Mouse (Mus musculus) heart, postnatal 0 days (tissue): ENCODE measurements around the gene Mre11a. TPM values are rescaled to one million over a fixed set of nuclear protein-coding genes. Genes with fewer than 3 reads are reported as not detected.

ENCODE experiments used
- ATAC-seq: fragments of 200-750 bp; cut with Nextera tagmentation; 2 replicates; pipeline ENCODE4 v1.8.0; 2017; ENCODE audit warnings: low read depth, moderate number of reproducible peaks, moderate library complexity; ENCODE audit not compliant: insufficient read depth
- DNase-seq: peaks from one replicate; pipeline ENCODE4 v3.0.0-alpha.2; 2016; ENCODE audit warnings: low spot score
- H3K27ac ChIP-seq: fragments of 300-500 bp; sonication (generic); 2 replicates; pipeline ENCODE4 v1.5.1; 2014; ENCODE audit warnings: low read depth, mild to moderate bottlenecking
- H3K27me3 ChIP-seq: fragments of 300-500 bp; sonication (generic); 2 replicates; pipeline ENCODE4 v1.6.1; 2014; ENCODE audit warnings: low read length, mixed read lengths; ENCODE audit not compliant: control insufficient read depth, insufficient read depth
- H3K36me3 ChIP-seq: fragments of 300-500 bp; sonication (generic); replicated peaks from 2 replicates; pipeline ENCODE4 v1.6.1; 2014; ENCODE audit warnings: low read length, mixed read lengths; ENCODE audit not compliant: control insufficient read depth, insufficient read depth
- H3K4me1 ChIP-seq: fragments of 300-500 bp; sonication (generic); 2 replicates; pipeline ENCODE4 v1.6.1; 2014; ENCODE audit warnings: antibody characterized with exemption; ENCODE audit not compliant: control insufficient read depth, insufficient read depth
- H3K4me2 ChIP-seq: fragments of 300-500 bp; sonication (generic); 2 replicates; pipeline ENCODE4 v1.6.1; 2014; ENCODE audit warnings: low read depth, mild to moderate bottlenecking, low read length, moderate library complexity
- H3K4me3 ChIP-seq: fragments of 300-500 bp; sonication (generic); 2 replicates; pipeline ENCODE4 v1.5.1; 2014; ENCODE audit warnings: low read depth, low read length
- H3K9ac ChIP-seq: fragments of 300-500 bp; sonication (generic); replicated peaks from 2 replicates; pipeline ENCODE4 v1.6.1; 2014; ENCODE audit warnings: low read depth, low read length, mixed read lengths
- H3K9me3 ChIP-seq: fragments of 300-500 bp; sonication (generic); replicated peaks from 2 replicates; pipeline ENCODE4 v1.6.1; 2016; ENCODE audit warnings: low read length; ENCODE audit not compliant: control insufficient read depth
- CTCF ChIP-seq: IDR thresholded peaks from 2 replicates; pipeline ENCODE4 v1.5.1; 2016; ENCODE audit warnings: antibody characterized with exemption, control low read depth, low read depth
- EP300 ChIP-seq: IDR thresholded peaks from 2 replicates; pipeline ENCODE4 v1.6.1; 2016; ENCODE audit warnings: antibody characterized with exemption, low read depth
- WGBS: fragments of 180-500 bp; shearing (Covaris S2); extraction: QIAGEN DNeasy Blood & Tissue Kit; methylation state at CpG from one replicate; pipeline ENCODE4 v1.1.7; 2014; 5-methylcytosine and 5-hydroxymethylcytosine counted together
- polyA plus RNA-seq: library from polyadenylated mRNA; unstranded; fragments of >200 nt; fragmentation: Nextera tagmentation; extraction: Ambion mirVana; gene quantifications from 2 replicates; pipeline ENCODE4 v1.2.1, GENCODE M21; 2015
- total RNA-seq: library from RNA; depleted of rRNA; stranded (reverse); fragments of >200 nt; gene quantifications from 2 replicates; pipeline ENCODE4 v1.2.3, GENCODE M21; 2014; ENCODE audit warnings: low replicate concordance

The Mre11a gene
- total and polyA plus RNA-seq, 2 experiments from 2014 or later: 6.4 to 8.2 TPM

DNA sequence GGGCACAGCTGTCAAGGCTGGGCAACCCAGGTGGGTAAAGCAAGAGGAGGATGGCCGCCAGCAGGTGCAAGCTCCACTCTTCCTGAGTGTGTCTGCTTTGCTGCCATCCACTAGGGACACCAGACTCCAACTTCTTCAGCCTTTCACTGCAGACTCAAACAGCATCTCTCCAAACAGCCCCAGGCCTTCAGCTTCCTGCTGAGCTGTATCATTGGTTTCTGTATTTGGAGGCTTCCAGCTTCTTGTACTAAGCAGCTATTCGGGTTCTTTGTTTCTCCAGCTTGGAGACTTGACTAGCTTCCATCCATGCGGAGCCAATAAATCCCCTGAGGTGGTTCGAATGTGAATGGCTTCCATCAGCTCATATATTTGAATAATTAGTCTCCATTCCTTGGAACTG, 70.1 kb downstream of the Mre11a start:
- Histone ChIP-seq H3K4me3 (no peak overlapping the region), H3K27ac (no peak overlapping the region), H3K4me1 (no peaks in the 10 kb centered on the region), H3K27me3 (peaks cover 32% of the 10 kb centered on the region), H3K36me3 (no peaks in the 10 kb centered on the region), H3K9ac (no peak overlapping the region), H3K4me2 (no peak overlapping the region), H3K9me3 (0 out of 2 replicates have a peak, but pooled peaks cover 2% of the 10 kb centered on the region)
- TF ChIP-seq EP300: no peak
- TF ChIP-seq CTCF: no peak
- DNase-seq (no peak), ATAC-seq (no peak)
- 71% methylated on average over 4 of the region's 4 CpGs for WGBS

- WGBS: 32% methylated on average over 4 of the region's 4 CpGs
- DNase-seq (no peak), ATAC-seq (no peak)
- no peak overlapping the region for H3K4me2 ChIP-seq
- no peak overlapping the region for H3K9ac ChIP-seq
- H3K27me3 ChIP-seq: peaks cover 56% of the 10 kb centered on the region
- no peaks in the 10 kb centered on the region for H3K9me3 ChIP-seq
- no peaks in the 10 kb centered on the region for H3K36me3 ChIP-seq
- no peak overlapping the region for H3K4me3 ChIP-seq
- TF ChIP-seq CTCF (no peak), EP300 (no peak)
- no peak overlapping the region for H3K27ac ChIP-seq
- no peaks in the 10 kb centered on the region for H3K4me1 ChIP-seq
Observed at GRCm38 (mm10) chr9:14856922-14857654, 72.6 kb downstream of the Mre11a start.

DNA sequence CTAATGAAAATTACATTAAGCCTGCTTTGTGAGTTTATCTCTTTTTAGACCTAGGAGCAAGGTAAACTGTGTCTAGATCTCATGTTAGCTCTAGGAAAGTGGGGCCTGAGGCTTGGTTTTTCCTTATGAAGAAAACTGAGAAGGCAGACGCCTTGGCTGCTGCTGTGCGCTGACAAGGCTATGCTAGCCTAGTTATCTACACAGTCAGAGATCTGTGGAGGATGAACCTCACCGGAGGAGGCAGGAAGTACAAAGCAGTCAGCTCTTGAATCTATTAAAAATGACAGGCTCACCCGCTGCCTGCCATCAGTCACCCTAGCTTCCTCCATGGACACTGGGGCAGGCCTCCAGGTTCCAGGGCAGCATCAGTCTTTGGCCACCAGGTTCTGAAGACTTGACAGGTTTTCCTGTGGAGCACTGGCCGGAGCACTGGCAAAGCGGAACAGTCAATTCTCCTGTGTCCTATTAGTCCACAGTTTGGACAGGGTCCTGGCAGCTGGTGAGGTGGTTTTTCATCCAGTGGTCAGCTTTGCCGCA, 73.8 kb downstream of the Mre11a start:
- Histone ChIP-seq H3K4me1 (no peaks in the 10 kb centered on the region), H3K9me3 (no peaks in the 10 kb centered on the region), H3K27me3 (peaks cover 64% of the 10 kb centered on the region), H3K27ac (no peak overlapping the region), H3K4me2 (no peak overlapping the region), H3K4me3 (no peak overlapping the region), H3K36me3 (no peaks in the 10 kb centered on the region), H3K9ac (no peak overlapping the region)
- DNase-seq: no peak
- TF ChIP-seq CTCF (no peak), EP300 (no peak)
- 53% methylated on average over 7 of the region's 7 CpGs for WGBS
- ATAC-seq: no peak

DNA sequence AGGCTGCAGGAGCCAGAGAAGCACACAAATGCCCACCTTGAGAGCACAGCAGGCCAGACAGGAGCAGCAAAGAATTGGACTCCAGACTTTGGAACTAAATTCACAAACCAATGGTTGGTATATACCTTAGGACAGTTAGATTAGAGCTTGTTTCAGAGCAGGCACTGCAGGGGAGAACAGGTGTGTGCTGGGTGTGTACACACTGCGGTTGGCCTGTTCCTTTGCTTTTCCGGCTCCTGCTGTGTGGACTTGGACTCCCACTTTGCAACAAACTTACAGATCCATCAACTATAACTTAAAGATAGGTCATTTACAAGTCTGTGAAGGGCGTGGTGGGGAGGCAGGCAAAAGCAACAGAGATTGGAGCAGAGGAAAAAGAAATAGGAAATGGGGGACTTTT, 74.3 kb downstream of the Mre11a start:
- Histone ChIP-seq H3K27me3 (peaks cover 64% of the 10 kb centered on the region), H3K27ac (no peak overlapping the region), H3K36me3 (no peaks in the 10 kb centered on the region), H3K9ac (no peak overlapping the region), H3K9me3 (no peaks in the 10 kb centered on the region), H3K4me1 (no peaks in the 10 kb centered on the region), H3K4me2 (no peak overlapping the region), H3K4me3 (no peak overlapping the region)
- TF ChIP-seq EP300: no peak
- no peak for TF ChIP-seq CTCF
- 82% methylated on average over 3 of the region's 3 CpGs for WGBS
- DNase-seq: no peak
- ATAC-seq: no peak

DNA sequence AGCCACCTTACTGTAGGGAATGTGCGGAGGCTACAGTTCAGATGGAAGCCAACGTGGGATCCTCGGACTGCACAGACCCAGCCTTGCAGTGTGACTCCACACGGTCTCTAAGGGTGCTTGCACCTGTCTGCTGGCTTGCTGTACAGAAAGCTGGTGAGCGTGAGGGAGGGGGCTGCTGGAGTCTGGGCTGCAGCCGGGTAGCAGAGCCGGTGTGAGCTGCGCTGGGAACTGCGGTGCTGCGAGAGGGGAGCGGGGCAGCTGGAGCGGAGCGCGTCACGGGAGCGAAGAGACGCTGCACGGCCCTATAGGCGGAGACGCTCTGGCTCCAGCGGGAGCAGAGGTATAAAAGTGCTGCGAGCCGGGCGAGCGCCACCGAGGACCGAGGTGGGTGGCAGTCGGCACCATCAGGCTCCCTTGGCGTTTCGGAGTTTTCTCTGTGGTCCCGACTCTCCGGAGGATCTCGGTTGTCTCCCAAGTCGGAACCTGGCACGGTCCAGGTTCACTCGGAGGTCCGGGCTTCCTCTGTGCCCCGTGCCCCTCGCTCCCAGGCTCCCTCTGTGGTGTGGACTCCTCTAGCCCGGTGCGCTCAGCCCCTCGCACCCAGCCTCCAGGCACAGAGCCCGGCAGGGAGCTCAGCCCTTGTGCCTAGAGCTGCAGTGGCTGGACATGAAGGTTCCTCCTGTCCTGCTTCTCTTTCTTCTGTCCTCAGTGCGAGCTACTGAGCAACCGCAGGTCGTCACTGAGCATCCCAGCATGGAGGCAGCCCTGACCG, 75.6 kb downstream of the Mre11a start, which contains the start of gene Gpr83:
Gpr83 (plus strand) TSS at position 343 of the 772 bp plus-strand sequence.
- Histone ChIP-seq H3K27me3 (peaks cover 73% of the 10 kb centered on the region), H3K9me3 (no peaks in the 10 kb centered on the region), H3K4me2 (peak within 1 kb of the TSS; percentile 60), H3K4me1 (no peaks in the 10 kb centered on the region), H3K27ac (no peak within 1 kb of the TSS), H3K9ac (no peak within 1 kb of the TSS), H3K4me3 (peak within 1 kb of the TSS; percentile 38), H3K36me3 (no peaks in the 10 kb centered on the region)
- ATAC-seq (peak; percentile 39; the same call in 1 of the 2 replicates), DNase-seq (peak; percentile 30)
- TF ChIP-seq CTCF: no peak
- TF ChIP-seq EP300: no peak
- WGBS: 2% methylated on average over 47 of the region's 47 CpGs
